Mouse (Mus musculus) MEL (cell line): ENCODE results near the gene Doc2b. TPM values are rescaled to one million over a fixed set of nuclear protein-coding genes. Genes with fewer than 3 reads are reported as not detected.
A peak's percentile ranks its signal among the peaks of the same experiment; 100 is the strongest.

Source experiments
- DNase-seq: peaks from one replicate; pipeline ENCODE4 v3.0.0; 2011; ENCODE audit warnings: low read depth, low spot score
- H3K27ac ChIP-seq: 2 replicates; pipeline ENCODE4 v1.5.1; 2012; ENCODE audit warnings: low read depth, mild to moderate bottlenecking, control low read depth, low read length, moderate library complexity; ENCODE audit not compliant: control insufficient read depth
- H3K27me3 ChIP-seq, 2 experiments: fragments of 150-350 bp in 1 of 2; sonication (generic) in 1 of 2; 2 replicates each; pipeline ENCODE4 v1.6.1; 2012; ENCODE audit warnings: low read length in 2 of 2, mild to moderate bottlenecking in 2 of 2, improper control_type of control experiment in 1 of 2, moderate library complexity in 1 of 2; ENCODE audit not compliant: insufficient read depth in 2 of 2, control insufficient read depth in 1 of 2
- H3K36me3 ChIP-seq, 2 experiments: 2 replicates each; pipeline ENCODE4 v1.6.1; 2012 to 2014; ENCODE audit warnings: low read length in 2 of 2, improper control_type of control experiment in 1 of 2, inconsistent platforms in 1 of 2, mild to moderate bottlenecking in 1 of 2; ENCODE audit not compliant: insufficient read depth in 2 of 2, control insufficient read depth in 1 of 2
- H3K4me1 ChIP-seq, 2 experiments: fragments of 150-350 bp in 1 of 2; sonication (generic) in 1 of 2; 2 replicates each; pipeline ENCODE4 v1.6.1; 2012; ENCODE audit warnings: low read length in 2 of 2, improper control_type of control experiment in 1 of 2, mild to moderate bottlenecking in 1 of 2; ENCODE audit not compliant: insufficient read depth in 2 of 2, control insufficient read depth in 1 of 2
- H3K4me3 ChIP-seq, 2 experiments: fragments of 150-350 bp in 1 of 2; sonication (generic) in 1 of 2; 2 replicates each; pipeline ENCODE4 v1.5.1; 2012; ENCODE audit warnings: low read depth in 2 of 2, low read length in 2 of 2, mild to moderate bottlenecking in 2 of 2, moderate library complexity in 2 of 2, control low read depth in 1 of 2, improper control_type of control experiment in 1 of 2; ENCODE audit not compliant: control insufficient read depth in 1 of 2, insufficient read depth in 1 of 2
- H3K79me2 ChIP-seq: 2 replicates; pipeline ENCODE4 v1.6.1; 2012; ENCODE audit warnings: mild to moderate bottlenecking, low read length, moderate library complexity; ENCODE audit not compliant: control insufficient read depth, poor library complexity, insufficient read depth
- H3K9ac ChIP-seq: 2 replicates; pipeline ENCODE4 v1.6.1; 2012; ENCODE audit warnings: low read depth, mild to moderate bottlenecking, control low read depth, low read length, moderate library complexity; ENCODE audit not compliant: control insufficient read depth, poor library complexity, severe bottlenecking
- H3K9me3 ChIP-seq: fragments of 150-350 bp; sonication (generic); replicated peaks from 2 replicates; pipeline ENCODE4 v1.6.1; 2012; ENCODE audit warnings: mild to moderate bottlenecking, low read length, improper control_type of control experiment, moderate library complexity; ENCODE audit not compliant: insufficient read depth
- BHLHE40 ChIP-seq: IDR thresholded peaks from 2 replicates; pipeline ENCODE4 v1.6.1; 2012; ENCODE audit warnings: low read depth, mild to moderate bottlenecking, inconsistent platforms, low read length, improper control_type of control experiment, borderline replicate concordance
- CHD1 ChIP-seq: IDR thresholded peaks from 2 replicates; pipeline ENCODE4 v1.6.1; 2012; ENCODE audit warnings: low read depth, mild to moderate bottlenecking, inconsistent platforms, low read length, improper control_type of control experiment
- CTCF ChIP-seq, 3 experiments: IDR thresholded peaks in 2 of 3; conservative IDR thresholded peaks in 1 of 3; 2 replicates each; pipeline ENCODE4 v1.5.1; 2011 to 2012; ENCODE audit warnings: low read length in 3 of 3, low read depth in 2 of 3, mild to moderate bottlenecking in 2 of 3, improper control_type of control experiment in 1 of 3, inconsistent platforms in 1 of 3, mixed read lengths in 1 of 3, moderate library complexity in 1 of 3; ENCODE audit not compliant: control insufficient read depth in 1 of 3, insufficient read depth in 1 of 3, poor library complexity in 1 of 3, severe bottlenecking in 1 of 3
- EP300 ChIP-seq, 2 experiments: IDR thresholded peaks; 2 replicates each; pipeline ENCODE4 v1.6.1; 2011; ENCODE audit warnings: improper control_type of control experiment in 2 of 2, low read length in 2 of 2, low read depth in 1 of 2, mild to moderate bottlenecking in 1 of 2
- GABPA ChIP-seq: IDR thresholded peaks from 2 replicates; pipeline ENCODE4 v1.6.1; 2012; ENCODE audit warnings: low read depth, mild to moderate bottlenecking, inconsistent platforms, low read length, improper control_type of control experiment, moderate library complexity
- HCFC1 ChIP-seq: IDR thresholded peaks from 2 replicates; pipeline ENCODE4 v1.6.1; 2012; ENCODE audit warnings: low read depth, mild to moderate bottlenecking, inconsistent platforms, low read length, improper control_type of control experiment, moderate library complexity
- JUND ChIP-seq: IDR thresholded peaks from 2 replicates; pipeline ENCODE4 v1.6.1; 2011; ENCODE audit warnings: low read depth, mild to moderate bottlenecking, improper control_type of control experiment, low read length
- MAX ChIP-seq: IDR thresholded peaks from 2 replicates; pipeline ENCODE4 v1.6.1; 2011; ENCODE audit warnings: low read length, improper control_type of control experiment
- MXI1 ChIP-seq: IDR thresholded peaks from 2 replicates; pipeline ENCODE4 v1.6.1; 2011; ENCODE audit warnings: mild to moderate bottlenecking, low read depth, low read length, improper control_type of control experiment
- MYC ChIP-seq: IDR thresholded peaks from 2 replicates; pipeline ENCODE4 v1.6.1; 2011; ENCODE audit warnings: low read depth, mild to moderate bottlenecking, low read length, improper control_type of control experiment, moderate library complexity
- POLR2AphosphoS2 ChIP-seq: IDR thresholded peaks from 2 replicates; pipeline ENCODE4 v1.6.1; 2011; ENCODE audit warnings: low read length, improper control_type of control experiment
- RAD21 ChIP-seq: IDR thresholded peaks from 2 replicates; pipeline ENCODE4 v1.6.1; 2011; ENCODE audit warnings: mild to moderate bottlenecking, low read depth, low read length, improper control_type of control experiment
- SIN3A ChIP-seq: IDR thresholded peaks from 2 replicates; pipeline ENCODE4 v1.6.1; 2012; ENCODE audit warnings: low read length, improper control_type of control experiment, inconsistent platforms
- SMC3 ChIP-seq: IDR thresholded peaks from 2 replicates; pipeline ENCODE4 v1.6.1; 2011; ENCODE audit warnings: low read depth, low read length, improper control_type of control experiment
- TBP ChIP-seq: IDR thresholded peaks from 2 replicates; pipeline ENCODE4 v1.8.0; 2011; ENCODE audit warnings: low read depth, low read length, improper control_type of control experiment
- USF1 ChIP-seq: IDR thresholded peaks from 2 replicates; pipeline ENCODE4 v1.6.1; 2014; ENCODE audit warnings: low read depth, mild to moderate bottlenecking, inconsistent platforms, low read length, improper control_type of control experiment, moderate library complexity
- ZC3H11A ChIP-seq: IDR thresholded peaks from 2 replicates; pipeline ENCODE4 v1.6.1; 2012; ENCODE audit warnings: low read depth, mild to moderate bottlenecking, inconsistent platforms, low read length, improper control_type of control experiment
- polyA plus RNA-seq, 2 experiments: library from polyadenylated mRNA; stranded (reverse) in 1 of 2; unstranded in 1 of 2; fragments of >175 nt in 1 of 2; fragments of >200 nt in 1 of 2; gene quantifications; 2 replicates each; pipeline versions ENCODE4 v1.2.1 to v1.2.4; 2012; ENCODE audit warnings: low replicate concordance in 2 of 2, low read depth in 1 of 2; ENCODE audit not compliant: insufficient read length in 2 of 2, insufficient read depth in 1 of 2, missing spikeins in 1 of 2
- total RNA-seq: library from RNA; depleted of rRNA; stranded (reverse); fragments of 300-350 nt; gene quantifications from 2 replicates; pipeline ENCODE4 v1.2.3, GENCODE M21; 2012

Doc2b gene
- total and polyA plus RNA-seq, 3 experiments, result not detected

GRCm38 (mm10) chr11:75772562-75772961, 23.3 kb downstream of the Doc2b start:
- H3K4me3 ChIP-seq, result no peak overlapping the region

GRCm38 (mm10) chr11:75769206-75769605, 26.6 kb downstream of the Doc2b start:
- peaks cover 3 to 14% of the 10 kb centered on the region in 2 experiments for H3K36me3 ChIP-seq
- H3K79me2 ChIP-seq, result no peaks in the 10 kb centered on the region
- no peak overlapping the region for H3K27ac ChIP-seq
- H3K9me3 ChIP-seq, result no peaks in the 10 kb centered on the region
- peak; percentile 94 for DNase-seq
- H3K27me3 ChIP-seq, result peaks cover 5 to 6% of the 10 kb centered on the region in 2 experiments
- H3K9ac ChIP-seq, result peak overlapping the region; percentile 68
- H3K4me3 ChIP-seq, result peak overlapping the region; percentile 54 to 58
- peak; percentile 62; the same call in 1 of the 2 replicates for TF ChIP-seq HCFC1
- TF ChIP-seq USF1, result peak; percentile 32; the same call in 1 of the 2 replicates
- TF ChIP-seq JUND, result no peak
- 0 out of 2 replicates have a peak, but pooled peaks have one; percentile 16 for TF ChIP-seq MAX
- peak; percentile 74 for TF ChIP-seq ZC3H11A
- peak; percentile 33; the same call in 1 of the 2 replicates for TF ChIP-seq MXI1
- no peak for TF ChIP-seq CHD1
- peak; percentile 46 for TF ChIP-seq SIN3A
- peak; percentile 70 for TF ChIP-seq SMC3
- TF ChIP-seq CTCF (IDR thresholded peaks at IDR 0.05 in 2 of 3, conservative IDR thresholded peaks at IDR 0.05 in 1 of 3; ENCODE audit: control insufficient read depth in 1 of 3, insufficient read depth in 1 of 3, low read depth in 2 of 3, low read length in 3 of 3, poor library complexity in 1 of 3, severe bottlenecking in 1 of 3), result peak; percentile 58 to 96 (median 71)
- TF ChIP-seq EP300 (IDR thresholded peaks at IDR 0.05; ENCODE audit: low read depth in 1 of 2, low read length in 2 of 2), result no peak
- peak; percentile 76 for TF ChIP-seq RAD21
- peaks cover 0 to 7% of the 10 kb centered on the region in 2 experiments; a peak in 2 of 4 replicates for H3K4me1 ChIP-seq

More at GRCm38 (mm10) chr11:75772562-75772961, 23.3 kb downstream of the Doc2b start:
- H3K27ac ChIP-seq, result no peak overlapping the region
- H3K79me2 ChIP-seq, result no peaks in the 10 kb centered on the region
- H3K27me3 ChIP-seq, result peaks cover 6 to 8% of the 10 kb centered on the region in 2 experiments
- H3K4me1 ChIP-seq, result peaks cover 0 to 7% of the 10 kb centered on the region in 2 experiments; a peak in 2 of 4 replicates
- no peak for TF ChIP-seq MXI1
- TF ChIP-seq BHLHE40, result no peak
- TF ChIP-seq GABPA, result no peak
- no peak for TF ChIP-seq TBP
- no peak for TF ChIP-seq MYC
- TF ChIP-seq POLR2AphosphoS2, result no peak
- no peak for TF ChIP-seq CHD1
- TF ChIP-seq MAX, result no peak
- H3K36me3 ChIP-seq, result peaks cover 0 to 3% of the 10 kb centered on the region in 2 experiments; a peak in 2 of 4 replicates
- no peak for DNase-seq
- H3K9me3 ChIP-seq, result no peaks in the 10 kb centered on the region
- H3K9ac ChIP-seq, result no peak overlapping the region
